Mouse (Mus musculus) hindbrain, embryonic 11.5 days (tissue): ENCODE results near the gene Nadk2. TPM values are rescaled to one million over a fixed set of nuclear protein-coding genes. Genes with fewer than 3 reads are reported as not detected.

ENCODE experiments used
- ATAC-seq: fragments of 200-750 bp; cut with Nextera tagmentation; 2 replicates; pipeline ENCODE4 v1.8.0; 2017; ENCODE audit warnings: mild to moderate bottlenecking, moderate TSS enrichment, moderate library complexity; ENCODE audit not compliant: low FRiP score
- DNase-seq: peaks from one replicate; pipeline ENCODE4 v3.0.0-alpha.2; 2015; ENCODE audit warnings: low spot score
- H3K27ac ChIP-seq: fragments of 300-500 bp; sonication (generic); 2 replicates; pipeline ENCODE4 v1.5.1; 2014; ENCODE audit warnings: mild to moderate bottlenecking, low read depth, low read length
- H3K27me3 ChIP-seq: fragments of 300-500 bp; sonication (generic); 2 replicates; pipeline ENCODE4 v1.6.1; 2014; ENCODE audit warnings: mild to moderate bottlenecking, low read length, moderate library complexity, mixed read lengths; ENCODE audit not compliant: control insufficient read depth, insufficient read depth
- H3K36me3 ChIP-seq: fragments of 300-500 bp; sonication (generic); 2 replicates; pipeline ENCODE4 v1.6.1; 2014; ENCODE audit warnings: mild to moderate bottlenecking, low read length, moderate library complexity, mixed read lengths; ENCODE audit not compliant: control insufficient read depth, insufficient read depth
- H3K4me1 ChIP-seq: fragments of 300-500 bp; sonication (generic); replicated peaks from 2 replicates; pipeline ENCODE4 v1.6.1; 2014; ENCODE audit warnings: low read length, mixed read lengths; ENCODE audit not compliant: control insufficient read depth, insufficient read depth
- H3K4me2 ChIP-seq: fragments of 300-500 bp; sonication (generic); replicated peaks from 2 replicates; pipeline ENCODE4 v1.6.1; 2014; ENCODE audit warnings: mild to moderate bottlenecking, low read depth, low read length
- H3K4me3 ChIP-seq: fragments of 300-500 bp; sonication (generic); 2 replicates; pipeline ENCODE4 v1.5.1; 2014; ENCODE audit warnings: low read depth, low read length
- H3K9ac ChIP-seq: fragments of 300-500 bp; sonication (generic); 2 replicates; pipeline ENCODE4 v1.6.1; 2014; ENCODE audit warnings: low read depth, low read length
- H3K9me3 ChIP-seq: fragments of 300-500 bp; sonication (generic); 2 replicates; pipeline ENCODE4 v1.6.1; 2016; ENCODE audit warnings: low read length; ENCODE audit not compliant: control insufficient read depth
- WGBS: fragments of 180-500 bp; shearing (Covaris S2); extraction: QIAGEN DNeasy Blood & Tissue Kit; methylation state at CpG from one replicate; pipeline ENCODE4 v1.1.7; 2014; 5-methylcytosine and 5-hydroxymethylcytosine counted together
- polyA plus RNA-seq: library from polyadenylated mRNA; unstranded; fragments of >200 nt; fragmentation: Nextera tagmentation; extraction: Ambion mirVana; gene quantifications from 2 replicates; pipeline ENCODE4 v1.2.1, GENCODE M21; 2014

The Nadk2 gene
- polyA plus RNA-seq, 1 experiment from 2014 or later: 32.9 TPM

DNA sequence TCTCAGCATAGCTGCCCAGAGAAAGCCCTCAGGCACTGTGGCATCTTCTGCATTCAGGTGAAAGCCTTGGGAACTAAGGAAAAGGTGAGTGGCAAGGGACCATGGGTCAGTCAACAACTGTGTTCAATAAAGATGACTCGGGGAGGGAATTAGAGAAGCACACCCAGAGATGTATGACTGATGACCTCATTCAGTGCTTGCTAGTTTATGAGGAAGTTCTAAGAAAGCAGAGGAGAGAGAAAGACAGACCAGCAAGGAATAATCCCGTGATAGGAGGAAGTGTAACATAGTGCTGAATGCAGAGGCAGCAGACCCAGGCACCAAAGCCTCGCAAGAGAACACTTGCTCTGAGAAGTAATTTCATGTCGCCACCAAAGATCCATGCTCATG lies 60.4 kb downstream of the Nadk2 start:
- peaks cover 5% of the 10 kb centered on the region for H3K36me3 ChIP-seq
- H3K9me3 ChIP-seq: no peaks in the 10 kb centered on the region
- no peak overlapping the region for H3K4me2 ChIP-seq
- DNase-seq: no peak
- H3K9ac ChIP-seq: no peak overlapping the region
- no peaks in the 10 kb centered on the region for H3K4me1 ChIP-seq
- 92% methylated on average over 4 of the region's 4 CpGs for WGBS
- no peak overlapping the region for H3K27ac ChIP-seq
- no peaks in the 10 kb centered on the region for H3K27me3 ChIP-seq
- H3K4me3 ChIP-seq: no peak overlapping the region
- no peak for ATAC-seq

DNA sequence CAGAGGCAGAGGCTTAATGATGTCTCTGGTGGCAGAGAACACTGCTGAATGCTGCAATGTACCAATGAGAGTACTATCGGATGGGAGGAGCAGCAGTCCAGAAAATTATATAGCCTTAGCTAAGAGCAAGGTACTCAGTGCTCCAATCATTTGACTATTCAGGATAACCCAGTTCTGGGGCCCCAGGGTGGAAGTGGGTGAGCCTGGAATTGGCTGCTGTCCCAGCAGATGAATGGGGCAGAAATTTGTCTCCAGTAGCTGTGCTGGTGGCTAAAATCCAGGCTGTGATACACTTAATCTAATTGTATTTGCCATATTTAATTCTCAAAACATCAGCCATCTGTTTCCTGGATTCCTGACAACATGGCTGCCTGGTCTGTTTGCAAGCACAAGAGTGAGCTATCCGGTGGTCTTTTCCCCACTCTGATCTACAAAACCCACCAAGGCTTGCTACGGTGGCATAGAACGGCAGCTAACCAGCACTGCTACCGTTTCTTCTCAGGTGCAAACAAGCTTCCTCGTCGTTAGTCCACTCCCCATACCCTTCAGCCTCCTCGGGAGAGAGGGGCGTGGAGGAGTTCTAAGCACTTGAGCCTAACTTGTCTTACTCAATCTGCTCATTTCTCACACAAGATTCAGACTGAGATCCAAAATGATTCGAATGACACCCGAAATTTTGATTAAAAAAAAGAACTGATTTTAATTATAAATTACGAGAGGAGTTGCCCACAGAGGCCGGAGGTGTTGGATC lies 61.8 kb downstream of the Nadk2 start:
- H3K4me1 ChIP-seq: no peaks in the 10 kb centered on the region
- no peak overlapping the region for H3K27ac ChIP-seq
- no peaks in the 10 kb centered on the region for H3K9me3 ChIP-seq
- 88% methylated on average over 13 of the region's 13 CpGs for WGBS
- H3K4me2 ChIP-seq: no peak overlapping the region
- no peak for DNase-seq
- H3K4me3 ChIP-seq: no peak overlapping the region
- no peak for ATAC-seq
- H3K9ac ChIP-seq: no peak overlapping the region
- peaks cover 10% of the 10 kb centered on the region for H3K36me3 ChIP-seq
- no peaks in the 10 kb centered on the region for H3K27me3 ChIP-seq

DNA sequence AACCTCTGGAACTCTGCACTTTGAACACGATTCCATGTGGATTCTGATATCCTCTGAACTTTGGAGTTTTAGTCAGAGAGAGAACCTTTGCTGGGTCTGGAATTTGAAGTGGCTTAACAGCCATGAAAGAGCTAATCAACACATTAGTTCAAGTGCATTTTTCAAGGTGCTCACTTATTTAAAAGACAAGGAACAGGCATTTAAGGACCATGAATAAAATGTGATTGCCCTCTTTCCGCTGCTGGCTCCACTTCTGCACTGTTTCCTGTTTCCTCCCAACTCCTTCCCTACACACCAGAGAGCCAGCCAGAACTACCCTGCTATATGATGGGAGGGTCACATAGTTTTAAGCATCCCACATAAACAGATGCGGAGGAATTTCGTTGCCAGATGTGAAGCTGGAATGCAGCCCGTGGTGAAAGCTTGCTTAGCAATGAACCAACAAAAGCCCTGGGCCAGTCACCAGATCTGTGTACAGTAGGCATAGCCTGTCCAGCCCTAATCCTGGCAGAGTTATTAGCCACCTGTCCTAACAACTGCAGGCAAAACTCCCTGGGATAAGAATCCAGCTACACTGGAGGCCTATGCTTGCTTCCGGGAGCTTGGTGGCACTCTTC lies 63.9 kb downstream of the Nadk2 start:
- peaks cover 10% of the 10 kb centered on the region for H3K36me3 ChIP-seq
- H3K4me2 ChIP-seq: no peak overlapping the region
- H3K9me3 ChIP-seq: no peaks in the 10 kb centered on the region
- WGBS: 86% methylated on average over 6 of the region's 6 CpGs
- no peak overlapping the region for H3K9ac ChIP-seq
- DNase-seq: no peak
- no peaks in the 10 kb centered on the region for H3K27me3 ChIP-seq
- H3K27ac ChIP-seq: no peak overlapping the region
- no peak overlapping the region for H3K4me3 ChIP-seq
- no peak for ATAC-seq
- H3K4me1 ChIP-seq: no peaks in the 10 kb centered on the region

DNA sequence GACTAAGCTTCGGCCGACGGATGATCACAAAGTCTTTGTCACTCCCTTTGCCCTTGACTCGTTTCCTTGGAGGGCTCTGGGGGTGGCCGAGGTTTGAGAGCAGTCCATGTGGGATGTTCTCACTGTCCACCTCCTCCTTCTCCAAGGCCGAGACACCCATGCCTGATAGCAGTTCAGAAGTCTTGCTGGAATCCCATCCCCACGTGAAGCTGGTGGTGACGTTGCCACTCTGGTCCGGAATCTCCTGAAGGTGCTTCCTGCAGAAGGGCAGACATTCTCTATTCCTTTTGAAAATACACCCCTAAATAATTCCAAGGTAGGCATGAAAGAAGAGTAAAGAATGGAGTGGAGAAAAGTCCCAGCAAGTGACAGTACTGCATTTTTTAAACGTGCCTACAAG lies 68.4 kb downstream of the Nadk2 start:
- no peaks in the 10 kb centered on the region for H3K27me3 ChIP-seq
- ATAC-seq (no peak), DNase-seq (peak; percentile 27)
- no peaks in the 10 kb centered on the region for H3K9me3 ChIP-seq
- no peak overlapping the region for H3K27ac ChIP-seq
- no peaks in the 10 kb centered on the region for H3K4me1 ChIP-seq
- peak overlapping the region; percentile 43 for H3K4me2 ChIP-seq
- peak overlapping the region; percentile 84 for H3K4me3 ChIP-seq
- H3K36me3 ChIP-seq: peaks cover 10% of the 10 kb centered on the region
- H3K9ac ChIP-seq: peak overlapping the region; percentile 63
- 34% methylated on average over 10 of the region's 10 CpGs for WGBS

DNA sequence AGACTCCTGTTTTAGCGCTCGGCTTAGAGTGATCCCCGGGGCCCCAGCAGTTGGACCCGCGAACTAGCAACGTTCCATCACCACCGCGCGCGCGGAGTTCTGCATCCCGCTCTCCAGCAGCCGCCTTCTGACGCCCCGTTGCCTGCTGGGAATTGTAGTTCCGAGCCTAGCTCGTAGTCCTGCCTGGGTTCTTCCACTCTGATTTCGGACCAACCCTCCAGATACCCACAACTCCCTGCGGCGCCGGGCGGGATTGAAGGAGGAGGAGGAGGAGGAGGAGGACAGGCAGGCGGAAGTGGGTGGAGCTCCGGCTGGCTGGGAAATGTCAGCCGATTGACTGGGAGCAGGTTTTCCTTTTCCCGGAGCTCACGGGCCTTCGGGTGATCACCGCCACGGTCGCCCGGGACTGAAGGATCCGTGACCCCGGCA lies 69.2 kb downstream of the Nadk2 start, which contains the start of gene Lmbrd2:
Lmbrd2 (plus strand) TSS at position 299 of the 429 bp plus-strand sequence.
- Histone ChIP-seq H3K9ac (peak within 1 kb of the TSS; percentile 83), H3K4me2 (peak within 1 kb of the TSS; percentile 71), H3K4me1 (no peaks in the 10 kb centered on the region), H3K4me3 (peak within 1 kb of the TSS; percentile 84), H3K27ac (peak within 1 kb of the TSS; percentile 74), H3K9me3 (no peaks in the 10 kb centered on the region), H3K36me3 (peaks cover 10% of the 10 kb centered on the region), H3K27me3 (no peaks in the 10 kb centered on the region)
- ATAC-seq: peak; percentile 99
- 0% methylated on average over 34 of the region's 34 CpGs for WGBS
- DNase-seq: peak; percentile 99

DNA sequence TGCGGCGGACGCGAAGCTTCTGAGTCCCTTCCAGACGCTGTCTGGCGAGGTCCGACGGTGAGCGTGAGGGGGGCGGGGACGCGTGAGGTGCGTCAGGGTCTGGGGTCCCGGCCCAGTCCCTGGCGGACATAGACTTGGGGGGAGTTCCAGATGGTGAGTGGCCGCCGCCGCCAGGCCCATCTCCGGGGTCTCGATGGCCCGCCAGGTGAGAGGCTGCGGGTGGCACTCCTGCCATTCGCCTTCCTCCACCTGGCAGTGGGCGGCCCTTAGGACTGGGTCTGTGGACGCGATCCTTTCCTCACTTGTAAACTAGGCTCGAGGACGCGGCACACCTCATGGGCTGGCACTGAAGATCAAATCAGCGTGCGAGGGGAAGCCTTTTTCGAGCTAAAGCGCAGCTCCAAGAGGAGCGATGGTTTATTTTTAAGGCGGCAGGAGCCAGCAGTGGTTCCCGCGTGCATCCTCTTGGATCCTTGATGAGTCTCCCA lies 69.7 kb downstream of the Nadk2 start:
- no peaks in the 10 kb centered on the region for H3K9me3 ChIP-seq
- peak overlapping the region; percentile 84 for H3K4me3 ChIP-seq
- WGBS: 0% methylated on average over 37 of the region's 37 CpGs
- ATAC-seq (peak; percentile 94), DNase-seq (no peak)
- H3K9ac ChIP-seq: peak overlapping the region; percentile 83
- H3K4me1 ChIP-seq: no peaks in the 10 kb centered on the region
- peaks cover 10% of the 10 kb centered on the region for H3K36me3 ChIP-seq
- H3K27me3 ChIP-seq: no peaks in the 10 kb centered on the region
- peak overlapping the region; percentile 71 for H3K4me2 ChIP-seq
- H3K27ac ChIP-seq: peak overlapping the region; percentile 74

DNA sequence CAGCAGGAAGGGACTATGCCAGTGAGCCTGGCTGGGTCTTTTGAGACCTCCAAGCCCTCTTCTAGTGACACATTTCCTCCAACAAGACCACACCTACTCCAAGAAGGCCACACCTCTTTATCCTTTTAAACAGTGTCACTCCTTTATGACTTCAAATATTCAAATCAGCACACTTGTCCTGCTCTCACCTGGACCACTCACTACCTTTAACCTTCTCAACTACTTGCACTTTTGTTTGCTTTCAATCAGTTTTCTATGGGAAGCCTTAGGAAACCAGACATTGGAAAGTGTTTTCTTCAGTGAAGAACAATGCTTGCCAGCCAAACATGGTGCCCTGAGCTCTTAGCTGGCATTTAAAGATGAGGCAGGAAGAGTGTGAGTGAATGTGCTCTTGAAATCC lies 84.3 kb downstream of the Nadk2 start, which contains the start of gene Skp2:
Skp2 (minus strand) TSS at position 101 of the 400 bp plus-strand sequence.
- Histone ChIP-seq H3K9ac (no peak within 1 kb of the TSS), H3K9me3 (no peaks in the 10 kb centered on the region), H3K36me3 (no peaks in the 10 kb centered on the region), H3K4me3 (no peak within 1 kb of the TSS), H3K27me3 (no peaks in the 10 kb centered on the region), H3K4me2 (no peak within 1 kb of the TSS), H3K4me1 (no peaks in the 10 kb centered on the region), H3K27ac (no peak within 1 kb of the TSS)
- ATAC-seq: no peak
- no peak for DNase-seq
